In genomic region chr1:51267125-51267524, GRCm38 (mm10) we compare ENCODE assay signal across 9 mouse cellular contexts. TPM values are rescaled to one million over a fixed set of nuclear protein-coding genes. Genes with fewer than 3 reads are reported as not detected.
A peak's percentile ranks its signal among the peaks of the same experiment; 100 is the strongest.
DNase-seq lines count a peak whose midpoint lies in the region; ATAC-seq lines count a peak whose summit lies in the region.
"Had no signal": no experiment of that assay in that cellular context is flagged by ENCODE, and none has a peak within 500 bp of the region (broad histone marks: within the 10 kb centered on the region; RNA-seq: fewer than 3 reads in every experiment).

No protein-coding gene starts in this region.

- intact Hi-C loops in heart, postnatal 25 days (cut with DNase I), result loop anchor here (2.0 to 5.0 kb wide), 3 partner anchors 65 to 170 kb away; no protein-coding TSS in a partner anchor

- ATAC-seq in embryonic facial prominence, embryonic 15.5 days (ENCODE audit: insufficient number of reproducible peaks, low FRiP score, low TSS enrichment, low read depth), result no peak
- ATAC-seq in hindbrain, embryonic 16.5 days, result peak; percentile 57; the same call in 1 of the 2 replicates
- ATAC-seq in midbrain, embryonic 13.5 days, result no peak

- no peaks in the 10 kb centered on the region for H3K36me3 ChIP-seq in embryonic facial prominence, embryonic 15.5 days
- H3K36me3 ChIP-seq in hindbrain, embryonic 16.5 days (ENCODE audit: control insufficient read depth, insufficient read depth, low read length), result no peaks in the 10 kb centered on the region
- H3K36me3 ChIP-seq in midbrain, embryonic 13.5 days, result no peaks in the 10 kb centered on the region

- 21% methylated on average over 5 of the region's 5 CpGs for WGBS in embryonic facial prominence, embryonic 15.5 days
- 46% methylated on average over 5 of the region's 5 CpGs for WGBS in hindbrain, embryonic 16.5 days
- 65% methylated on average over 5 of the region's 5 CpGs for WGBS in midbrain, embryonic 13.5 days

- DNase-seq in heart, adult 11 months, result peak; percentile 97
- no peak for DNase-seq in heart, postnatal 25 days (ENCODE audit: low spot score)
- DNase-seq in NIH3T3 (ENCODE audit: low read depth), result peak; percentile 27
- no peak for DNase-seq in natural killer cell, adult 2 months (ENCODE audit: low spot score in 2 of 2)
- DNase-seq in thymus, postnatal 36 days, result no peak

- no peaks in the 10 kb centered on the region for H3K9me3 ChIP-seq in embryonic facial prominence, embryonic 15.5 days (replicated peaks)
- no peaks in the 10 kb centered on the region for H3K9me3 ChIP-seq in hindbrain, embryonic 16.5 days (ENCODE audit: control insufficient read depth, low read length)
- no peaks in the 10 kb centered on the region for H3K9me3 ChIP-seq in midbrain, embryonic 13.5 days

- H3K27ac ChIP-seq in embryonic facial prominence, embryonic 15.5 days (replicated peaks), result peak overlapping the region; percentile 40; the same call in 1 of the 2 replicates
- H3K27ac ChIP-seq in hindbrain, embryonic 16.5 days (ENCODE audit: low read depth, low read length), result no peak overlapping the region
- no peak overlapping the region for H3K27ac ChIP-seq in midbrain, embryonic 13.5 days

- no peak overlapping the region for H3K4me3 ChIP-seq in embryonic facial prominence, embryonic 15.5 days (replicated peaks)
- no peak overlapping the region for H3K4me3 ChIP-seq in hindbrain, embryonic 16.5 days (ENCODE audit: low read length)
- H3K4me3 ChIP-seq in midbrain, embryonic 13.5 days (replicated peaks), result no peak overlapping the region
- H3K4me3 ChIP-seq: erythroblast, embryonic 14.5 days had no signal

- H3K9ac ChIP-seq in embryonic facial prominence, embryonic 15.5 days, result no peak overlapping the region
- no peak overlapping the region for H3K9ac ChIP-seq in hindbrain, embryonic 16.5 days (ENCODE audit: low read depth, low read length)
- H3K9ac ChIP-seq in midbrain, embryonic 13.5 days (replicated peaks), result no peak overlapping the region

- no peaks in the 10 kb centered on the region for H3K27me3 ChIP-seq in embryonic facial prominence, embryonic 15.5 days
- no peaks in the 10 kb centered on the region for H3K27me3 ChIP-seq in hindbrain, embryonic 16.5 days (replicated peaks; ENCODE audit: control insufficient read depth, insufficient read depth, low read length)
- H3K27me3 ChIP-seq in midbrain, embryonic 13.5 days, result no peaks in the 10 kb centered on the region

- peaks cover 11% of the 10 kb centered on the region; the same call in 1 of the 2 replicates for H3K4me1 ChIP-seq in embryonic facial prominence, embryonic 15.5 days
- peaks cover 6% of the 10 kb centered on the region for H3K4me1 ChIP-seq in hindbrain, embryonic 16.5 days (ENCODE audit: control insufficient read depth, insufficient read depth, low read depth, low read length)
- 0 out of 2 replicates have a peak, but pooled peaks cover 2% of the 10 kb centered on the region for H3K4me1 ChIP-seq in midbrain, embryonic 13.5 days (replicated peaks)

- no peak overlapping the region for H3K4me2 ChIP-seq in embryonic facial prominence, embryonic 15.5 days (replicated peaks)
- no peak overlapping the region for H3K4me2 ChIP-seq in hindbrain, embryonic 16.5 days (ENCODE audit: low read length)
- no peak overlapping the region for H3K4me2 ChIP-seq in midbrain, embryonic 13.5 days (replicated peaks)

RNA-seq across cellular contexts. Expression of gene Cavin2, which starts 21.8 kb away (rescaled TPM):
- total RNA-seq in heart, postnatal 25 days (2021), result 100 to 1,000 TPM; 151 to 153 TPM
- 43.3 and 50.5 TPM in 2 replicates for polyA plus RNA-seq in embryonic facial prominence, embryonic 15.5 days (2015; fragmentation: Nextera tagmentation; extraction: Ambion mirVana)
- 10.2 and 13.5 TPM in 2 replicates for polyA plus RNA-seq in hindbrain, embryonic 16.5 days (2015; fragmentation: Nextera tagmentation; extraction: Ambion mirVana)
- 3.2 and 4.2 TPM in 2 replicates for polyA plus RNA-seq in midbrain, embryonic 13.5 days (2015; fragmentation: Nextera tagmentation; extraction: Ambion mirVana)

Comparison
In these comparisons a context has a peak if more than half of its experiments do, and no peak if none do; other contexts are left out.
1. DNase-seq: peak in heart, adult 11 months (single experiment) and NIH3T3 (single experiment); none in heart, postnatal 25 days (single experiment), natural killer cell, adult 2 months (0 of 2) and thymus, postnatal 36 days (0 of 2).